Mouse (Mus musculus) kidney, adult 11 months (tissue): ENCODE data around the gene Mtx1.
"Not testable (repeated sequence)": the region's sequence is repeated elsewhere in the genome, so short reads cannot be mapped to it uniquely, and the experiment has no call there.

Source experiments
- DNase-seq: peaks from one replicate; pipeline ENCODE4 v3.0.0; 2022

Mtx1 gene

DNA sequence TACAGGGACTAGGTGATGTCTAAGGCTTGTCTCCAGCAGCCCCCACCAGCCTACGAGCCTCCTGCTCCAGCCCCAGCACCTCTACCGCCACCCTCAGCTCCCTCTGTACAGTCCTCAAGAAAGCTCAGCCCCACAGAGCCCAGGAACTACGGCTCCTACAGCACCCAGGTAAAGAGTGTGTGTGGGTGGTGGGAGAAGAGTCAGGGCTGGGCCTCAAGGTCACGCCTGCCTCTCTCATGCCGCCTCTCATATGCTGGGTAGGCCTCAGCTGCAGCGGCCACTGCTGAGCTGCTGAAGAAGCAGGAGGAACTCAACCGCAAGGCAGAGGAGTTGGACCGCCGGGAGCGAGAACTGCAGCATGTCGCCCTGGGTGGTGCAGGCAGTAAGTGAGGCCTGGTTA is 47.8 kb downstream of the Mtx1 start:
- DNase-seq, result no peak

- DNase-seq, result no peak
Measured at GRCm38 (mm10) chr3:89178107-89178385, 48.8 kb downstream of the Mtx1 start.

DNA sequence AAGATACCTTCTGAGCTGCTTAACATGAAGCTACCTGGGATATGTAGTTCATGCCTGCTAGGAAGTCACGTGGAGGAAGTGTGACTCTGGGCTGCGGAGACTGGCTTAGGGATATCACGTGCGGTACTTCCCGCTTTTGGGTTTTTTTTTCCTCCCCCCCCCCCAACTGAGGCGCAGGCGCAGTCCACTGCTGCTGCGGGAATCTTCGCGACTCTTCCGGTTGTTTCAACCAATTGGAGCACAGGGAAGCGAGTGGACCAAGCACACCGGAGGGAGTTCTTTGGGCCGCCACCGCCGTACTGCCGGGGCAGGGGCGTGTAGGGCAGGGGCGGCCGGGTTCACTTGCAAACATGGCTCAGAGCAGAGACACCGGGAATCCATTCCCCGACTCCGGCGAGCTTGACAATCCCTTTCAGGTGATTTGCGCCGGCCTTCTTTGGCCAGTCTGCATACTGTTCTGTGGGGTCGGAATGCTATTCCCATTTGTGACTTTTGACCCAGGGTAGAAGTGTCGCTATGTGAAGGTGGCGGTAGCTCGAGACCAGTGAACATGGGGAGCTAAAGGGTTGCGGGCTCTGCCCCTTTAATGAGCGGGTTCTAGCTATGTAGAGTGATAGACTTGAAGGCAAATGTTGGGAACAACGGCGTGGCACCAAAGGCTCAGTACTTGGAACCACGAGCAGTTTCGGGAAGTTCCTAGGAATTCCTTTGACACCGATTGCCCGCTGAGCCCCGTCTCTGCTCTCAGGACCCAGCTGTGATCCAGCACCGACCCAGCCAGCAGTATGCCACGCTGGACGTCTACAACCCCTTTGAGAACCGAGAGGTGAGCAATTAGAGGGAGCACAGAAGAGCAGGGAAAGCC is 49.4 kb downstream of the Mtx1 start, which contains the start of gene Scamp3:
Gene Scamp3, plus strand, starts transcription at position 232 of the 865 bp plus-strand sequence.
- peak; percentile 95 for DNase-seq

- DNase-seq, result no peak
Measured at GRCm38 (mm10) chr3:89176421-89176820, 50.5 kb downstream of the Mtx1 start.

GRCm38 (mm10) chr3:89175544-89175943 is 51.3 kb downstream of the Mtx1 start:
- no peak for DNase-seq

- DNase-seq, result no peak
Measured at GRCm38 (mm10) chr3:89174844-89175243, 52.0 kb downstream of the Mtx1 start.

GRCm38 (mm10) chr3:89166945-89167344 is 59.9 kb downstream of the Mtx1 start:
- no peak for DNase-seq

GRCm38 (mm10) chr3:89165268-89165870 is 61.5 kb downstream of the Mtx1 start:
- no peak for DNase-seq

DNA sequence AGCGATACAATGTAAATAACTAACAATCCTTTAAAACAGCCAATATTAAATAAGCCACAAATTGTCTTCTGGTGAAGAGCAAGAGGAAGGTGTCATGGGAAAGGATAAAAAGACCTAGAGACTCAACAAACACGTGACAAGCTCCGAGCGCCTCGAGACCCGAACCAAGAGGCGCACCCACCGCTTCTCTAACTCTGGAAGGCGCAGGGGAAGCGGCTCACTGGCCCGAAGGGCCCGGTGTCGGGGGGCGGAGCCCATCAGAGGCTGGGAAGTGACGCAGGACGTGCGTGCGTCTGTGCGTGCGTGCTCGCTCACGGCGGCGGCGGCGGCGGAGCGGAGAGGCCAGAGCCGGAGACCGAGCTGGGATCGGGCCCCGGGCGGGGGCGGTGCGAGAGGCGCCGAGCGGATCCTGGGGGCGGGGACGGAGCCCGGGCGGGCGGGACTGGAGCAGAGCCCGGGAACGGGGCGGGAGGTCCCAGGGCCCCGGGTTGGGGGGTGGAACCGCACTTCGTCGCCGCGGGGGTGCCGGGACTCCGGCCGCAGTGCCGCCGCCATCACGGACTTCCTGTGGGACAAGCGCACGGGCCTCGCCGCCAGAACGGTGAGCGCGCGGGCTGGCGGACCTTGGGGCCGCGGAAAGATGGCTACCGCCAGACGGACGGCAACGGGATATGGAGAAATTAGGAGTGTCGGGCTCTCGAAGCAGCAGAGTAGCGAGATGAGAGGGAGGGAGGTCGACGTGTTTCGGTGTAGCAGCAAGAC is 62.2 kb downstream of the Mtx1 start, which contains the start of gene Clk2:
Gene Clk2, plus strand, starts transcription at position 290 of the 762 bp plus-strand sequence.
- peak; percentile 94 for DNase-seq

DNA sequence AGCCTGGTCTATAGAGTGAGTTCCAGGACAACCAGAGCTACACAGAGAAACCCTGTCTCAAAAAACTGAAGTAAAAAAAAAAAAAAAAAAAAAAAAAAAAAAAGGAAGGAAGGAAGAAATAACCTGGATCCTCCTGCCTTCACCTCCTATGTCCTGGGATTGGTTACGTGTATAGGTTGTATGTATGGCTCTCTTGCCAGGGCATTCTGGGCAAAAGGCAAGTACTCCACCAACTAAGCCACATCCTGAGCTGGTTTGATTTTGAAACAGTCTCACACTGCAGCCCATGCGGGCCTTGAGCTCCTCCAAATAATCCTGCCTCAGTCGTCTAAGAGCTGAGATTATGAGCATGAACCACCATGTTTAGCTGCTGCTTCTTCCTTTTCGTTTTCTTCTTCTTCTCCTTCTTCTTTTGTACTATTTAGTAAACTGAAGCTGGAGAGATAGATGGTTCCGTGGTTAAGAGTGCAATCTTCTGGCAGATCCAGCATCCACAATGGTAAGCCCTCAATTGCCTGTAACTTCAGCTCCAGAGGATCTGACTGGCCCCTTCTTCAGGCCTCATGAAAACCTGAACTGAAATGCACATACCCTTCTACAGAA is 63.1 kb downstream of the Mtx1 start:
- DNase-seq, result no peak

GRCm38 (mm10) chr3:89163123-89163522 is 63.8 kb downstream of the Mtx1 start:
- no peak for DNase-seq

DNA sequence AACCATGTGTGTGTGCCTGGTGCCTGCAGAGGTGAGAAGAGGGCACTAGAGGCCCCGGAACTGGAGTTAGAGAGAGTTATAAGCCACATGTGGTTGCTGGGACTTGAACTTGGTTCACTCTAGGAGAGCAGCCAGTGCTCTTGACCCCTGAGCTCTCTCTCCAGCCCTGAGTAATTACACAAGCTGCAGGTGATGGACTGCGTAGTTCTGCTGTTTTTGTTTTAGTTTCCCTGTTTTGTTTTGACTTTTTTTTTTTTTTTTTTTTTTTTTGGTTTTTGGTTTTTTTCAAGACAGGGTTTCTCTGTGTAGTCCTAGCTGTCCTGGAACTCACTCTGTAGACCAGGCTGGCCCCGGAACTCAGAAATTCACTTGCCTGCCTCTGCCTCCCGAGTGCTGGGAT is 65.1 kb downstream of the Mtx1 start:
- no peak for DNase-seq

GRCm38 (mm10) chr3:89161207-89161606 is 65.7 kb downstream of the Mtx1 start:
- not testable (repeated sequence) for DNase-seq

GRCm38 (mm10) chr3:89159616-89160344 is 67.1 kb downstream of the Mtx1 start, which contains the start of gene Hcn3:
Gene Hcn3 (minus strand): TSS chr3:89160196.
- no peak for DNase-seq

DNA sequence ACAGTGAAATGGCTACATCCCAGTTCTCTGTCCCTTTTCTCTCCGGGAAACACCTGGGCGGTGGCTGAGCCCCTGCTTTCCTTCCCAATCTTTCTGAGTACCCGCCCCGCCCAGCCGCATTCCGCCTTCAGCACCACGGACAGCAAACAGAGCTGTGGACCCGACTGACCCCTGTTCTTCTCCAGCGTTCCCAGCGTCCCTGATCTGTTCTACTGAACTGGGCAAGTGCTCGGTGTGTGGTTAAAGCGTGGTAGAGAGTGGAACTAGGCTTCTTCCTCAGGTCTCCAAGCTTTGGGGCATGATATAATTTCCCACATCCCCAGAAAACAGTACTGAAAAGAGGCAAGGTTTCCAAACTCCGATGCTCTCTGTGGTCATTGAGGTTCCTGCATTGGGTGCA is 67.7 kb downstream of the Mtx1 start:
- DNase-seq, result no peak
